Mouse (Mus musculus) testis, adult 2 months (tissue): ENCODE data around the gene Stat3.

Experiments used
- CTCF ChIP-seq: fragments of 200-500 bp; IDR thresholded peaks from 2 replicates; pipeline ENCODE4 v1.5.1; 2012; ENCODE audit warnings: low read depth, mild to moderate bottlenecking, inconsistent platforms, low read length, moderate library complexity; ENCODE audit not compliant: control insufficient read depth, insufficient read depth, insufficient replicate concordance
- POLR2A ChIP-seq: fragments of 200-500 bp; IDR thresholded peaks from 2 replicates; pipeline ENCODE4 v1.6.1; 2012; ENCODE audit warnings: low read depth, mild to moderate bottlenecking, inconsistent platforms, low read length, moderate library complexity; ENCODE audit not compliant: control insufficient read depth

DNA sequence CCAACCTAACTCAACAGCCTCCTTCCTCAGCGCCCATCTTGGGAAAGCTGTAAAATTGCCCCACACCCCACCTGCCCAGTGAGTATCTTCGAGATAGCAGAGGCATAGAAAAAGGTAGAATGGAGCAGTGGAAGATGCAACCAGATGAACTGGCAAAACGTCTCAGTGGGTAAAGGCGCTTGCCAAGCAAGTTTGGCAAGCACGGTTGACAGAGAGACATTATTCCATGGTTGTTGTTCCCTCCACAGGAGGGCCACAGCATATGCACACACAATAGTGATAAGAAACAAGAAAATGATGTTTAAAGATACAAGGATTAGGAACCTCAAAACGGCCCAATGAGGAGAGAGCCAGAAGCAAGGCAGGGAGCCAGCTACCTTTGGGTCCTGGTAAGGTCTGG is 81.4 kb downstream of the Stat3 start:
- TF ChIP-seq CTCF (no peak), POLR2A (no peak)
